Mouse (Mus musculus) gastrocnemius, postnatal 4 days (tissue): ENCODE measurements at regions not wholly inside any gene's neighbourhood (a gene's known extent, or its start where the extent isn't known, plus 50 kb on each side); places are given as distances from the start of the nearest gene placed in this dataset.

ENCODE experiments used
- DNase-seq, 2 experiments: peaks; one replicate each; pipeline ENCODE4 v3.0.0; 2021 to 2022; ENCODE audit warnings: low spot score in 2 of 2, mixed read lengths in 2 of 2

DNA sequence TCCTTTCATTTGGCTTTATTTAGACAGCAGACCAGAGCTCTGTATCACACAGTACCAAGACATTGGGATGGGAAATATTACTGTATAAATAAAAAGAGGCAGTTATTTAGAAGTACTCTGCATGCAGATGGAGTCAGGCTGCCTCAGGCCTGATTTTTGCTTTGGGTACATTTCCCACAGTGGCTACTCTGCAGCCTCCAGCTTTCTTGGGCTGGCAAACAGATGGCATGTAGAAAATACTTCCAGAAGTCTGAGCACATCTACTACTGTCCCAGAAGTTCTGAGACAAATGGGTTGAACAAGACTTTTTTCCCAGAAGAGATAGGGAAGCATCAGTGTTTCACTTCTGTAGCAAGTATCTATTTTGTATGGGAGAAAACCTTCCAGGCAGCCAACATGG lies 229.8 kb upstream of the Far2 start:
- DNase-seq: no peak

DNA sequence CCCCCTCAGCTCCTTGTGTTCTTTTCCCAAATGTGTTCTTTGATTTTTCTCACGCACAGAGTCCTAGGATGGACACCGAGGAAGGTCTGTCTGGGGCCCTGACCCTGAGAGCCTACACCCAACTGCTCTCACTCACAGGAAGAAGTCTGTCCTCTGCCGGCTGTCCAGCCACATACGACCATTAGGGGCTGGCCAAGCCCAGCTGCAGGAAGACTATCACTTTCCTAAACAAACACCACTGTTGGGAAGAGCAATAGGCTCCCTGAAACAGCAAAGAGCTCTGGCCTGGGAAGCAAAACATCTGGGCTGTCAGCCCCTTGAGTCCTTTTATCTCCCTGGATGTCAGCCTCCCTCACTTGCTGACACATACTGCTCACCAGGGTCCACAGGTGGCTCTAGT lies 224.8 kb upstream of the Far2 start:
- DNase-seq: peak in 1 of 2 experiments; percentile 11

DNA sequence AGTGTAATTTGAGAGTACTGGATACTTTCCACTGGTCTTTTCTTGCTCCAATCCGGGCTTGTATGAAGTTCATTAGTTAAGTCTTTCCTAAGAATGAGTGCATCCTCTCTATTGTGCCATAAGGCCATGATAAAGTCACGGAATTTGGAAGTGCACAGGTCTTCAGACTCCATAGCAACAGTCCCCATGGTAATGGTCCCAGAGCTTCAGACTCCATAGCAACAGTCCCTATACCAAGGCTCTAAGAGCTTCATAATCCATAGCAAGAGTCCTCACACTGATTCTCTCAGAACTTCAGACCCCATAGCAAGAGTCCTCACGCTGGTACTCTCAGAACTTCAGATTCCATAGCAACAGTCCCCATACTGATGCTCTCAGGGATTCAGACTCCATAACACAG lies 214.5 kb upstream of the Far2 start:
- DNase-seq: no peak

DNA sequence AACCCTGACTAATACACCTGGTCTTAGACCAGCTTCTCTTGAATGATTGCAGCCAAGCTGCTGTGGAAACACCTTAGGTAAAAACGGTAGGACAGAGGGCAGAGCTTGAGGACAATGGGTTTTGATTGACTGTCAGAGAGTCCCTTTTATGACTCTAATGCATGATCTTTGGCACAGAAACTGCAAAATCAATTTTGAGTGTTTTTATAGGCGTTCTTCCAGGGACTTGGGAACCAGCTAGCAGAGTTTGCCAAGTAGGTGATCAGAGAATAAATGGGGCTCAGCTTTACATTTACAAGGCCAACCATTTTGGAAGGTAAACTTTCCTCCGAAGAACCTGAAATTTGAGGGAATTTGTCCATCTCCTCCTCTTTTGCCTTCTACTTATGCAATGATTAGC lies 213.6 kb upstream of the Far2 start:
- DNase-seq: no peak

DNA sequence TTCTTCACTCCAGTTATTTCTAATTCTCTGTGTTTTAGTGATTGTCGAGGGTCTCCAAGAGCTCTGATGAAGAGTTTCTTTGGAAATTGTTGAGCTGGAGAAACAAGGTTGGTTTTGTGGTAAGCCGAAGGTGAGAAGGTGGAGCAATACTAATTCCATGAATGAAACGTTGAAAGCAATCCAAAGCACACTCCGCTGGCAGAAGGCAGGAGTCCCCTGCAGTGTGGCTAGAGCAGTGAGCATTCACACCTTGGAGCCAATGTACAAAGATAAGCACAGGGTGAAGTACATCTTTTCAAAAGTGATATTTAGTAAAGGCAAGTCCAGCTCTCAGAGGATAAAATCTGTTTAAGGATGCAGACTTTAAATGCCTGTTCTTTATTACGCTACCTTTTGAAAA lies 208.2 kb upstream of the Far2 start:
- no peak for DNase-seq

DNA sequence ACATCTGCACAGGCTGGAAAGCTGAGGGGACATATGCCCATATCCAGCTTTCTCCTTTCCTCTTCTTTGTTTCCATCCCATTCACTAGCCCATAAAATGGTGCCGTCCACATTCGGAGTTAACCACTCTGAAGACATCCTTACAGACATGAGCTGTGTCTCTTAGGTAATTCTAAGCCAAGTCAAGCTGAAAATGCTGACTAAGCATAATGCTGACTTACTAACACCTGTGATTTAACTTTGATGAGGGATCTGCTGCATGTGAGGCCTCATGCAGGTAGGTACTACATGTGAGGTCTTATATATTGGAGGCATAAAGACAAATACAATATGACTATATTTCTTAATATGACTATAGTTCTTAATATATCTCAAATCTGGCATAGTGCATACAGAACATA lies 197.1 kb upstream of the Far2 start:
- no peak for DNase-seq

DNA sequence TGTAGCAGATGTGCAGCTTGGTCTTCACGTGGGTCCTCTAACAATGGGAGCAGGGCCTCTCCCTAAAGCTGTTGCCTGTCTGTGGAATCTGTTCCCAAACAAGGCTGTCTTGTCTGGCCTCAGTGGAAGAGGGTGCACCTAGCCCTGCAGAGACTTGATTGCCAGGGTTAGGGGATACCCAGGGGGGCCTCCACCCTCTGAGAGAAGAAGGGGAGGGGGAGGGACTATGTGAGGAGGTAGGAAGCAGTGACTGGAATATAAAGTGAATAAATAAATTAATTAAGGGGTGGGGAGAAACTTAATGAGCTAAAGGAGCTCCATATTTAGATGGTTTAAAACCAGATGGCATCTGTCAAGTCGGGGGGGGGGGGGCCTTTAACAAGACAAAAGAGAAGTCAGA lies 185.9 kb upstream of the Far2 start:
- no peak for DNase-seq

DNA sequence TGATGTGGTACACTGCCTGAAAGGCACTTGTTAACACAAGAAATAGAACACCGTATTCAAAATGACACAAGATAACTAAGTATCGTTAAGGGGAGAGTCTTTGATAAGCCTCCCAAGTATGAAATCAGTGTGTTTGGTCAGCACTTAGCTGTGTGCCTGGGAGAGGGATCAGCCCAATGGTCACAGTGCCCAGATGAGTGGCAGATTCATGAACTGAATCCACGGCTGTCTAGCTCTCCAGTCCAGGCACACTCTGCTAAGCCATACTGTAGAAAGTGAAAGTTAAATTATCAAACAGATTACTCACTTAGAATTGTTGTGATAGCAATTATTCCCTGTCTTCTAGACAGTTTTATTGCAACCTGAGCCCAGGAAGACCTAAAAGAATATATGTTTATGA lies 176.0 kb upstream of the Far2 start:
- no peak for DNase-seq

DNA sequence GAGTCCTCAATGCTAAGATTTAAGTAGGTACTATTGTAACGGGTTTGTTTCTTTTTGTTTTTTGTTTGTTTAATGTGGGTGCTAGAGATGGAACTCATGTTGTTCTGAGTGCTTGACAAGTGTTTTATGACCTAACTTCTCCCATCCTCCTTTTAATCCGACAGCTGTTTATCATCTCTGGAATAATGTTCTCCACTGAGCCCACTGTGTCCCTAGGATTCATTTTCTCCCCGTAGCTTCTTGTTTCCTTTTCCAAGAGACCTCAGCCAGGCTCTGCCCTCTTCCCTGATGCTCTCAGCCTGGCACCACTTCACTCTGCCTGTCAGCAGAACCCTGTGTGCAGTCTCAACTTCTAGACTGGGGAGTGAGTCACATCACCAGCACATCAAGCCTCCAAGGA lies 173.9 kb upstream of the Far2 start:
- no peak for DNase-seq

DNA sequence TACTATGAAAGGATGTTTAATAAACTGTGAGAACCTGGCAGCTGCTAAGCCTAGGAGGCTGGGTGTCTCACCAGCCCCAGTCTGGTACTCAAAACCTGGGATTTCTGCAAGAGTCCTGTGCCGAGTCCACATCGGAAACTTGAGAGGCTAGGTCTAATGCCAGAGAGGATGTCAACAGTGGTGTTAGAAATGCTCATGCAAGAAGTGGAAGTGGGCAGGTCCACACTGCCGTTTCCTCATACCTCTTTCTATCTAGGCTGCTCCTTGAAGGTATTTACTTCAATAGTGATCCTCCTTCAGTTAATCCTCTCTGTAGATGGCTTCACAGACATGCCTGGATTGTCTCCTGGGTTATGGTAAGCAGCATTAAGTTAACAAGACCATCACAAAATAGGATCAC lies 168.6 kb upstream of the Far2 start:
- no peak for DNase-seq

DNA sequence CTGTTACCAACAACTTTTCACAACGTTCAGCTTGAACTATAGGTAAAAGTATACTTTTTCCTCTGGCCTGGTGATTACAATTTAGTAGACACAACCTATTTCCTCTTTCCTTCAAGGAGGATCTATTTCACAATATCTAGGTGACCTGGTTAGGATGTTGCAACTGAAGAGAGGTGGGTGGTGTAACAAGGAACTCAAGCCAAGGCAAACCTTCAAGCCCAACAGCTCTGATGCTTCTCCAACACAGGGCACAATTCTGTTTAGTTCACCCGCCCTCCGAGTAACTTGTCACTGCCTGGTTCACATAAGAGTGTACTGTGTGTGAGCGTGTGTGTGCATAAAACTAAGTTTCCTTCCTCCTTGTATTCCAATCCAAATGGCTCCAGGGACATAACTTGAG lies 161.2 kb upstream of the Far2 start:
- no peak for DNase-seq

DNA sequence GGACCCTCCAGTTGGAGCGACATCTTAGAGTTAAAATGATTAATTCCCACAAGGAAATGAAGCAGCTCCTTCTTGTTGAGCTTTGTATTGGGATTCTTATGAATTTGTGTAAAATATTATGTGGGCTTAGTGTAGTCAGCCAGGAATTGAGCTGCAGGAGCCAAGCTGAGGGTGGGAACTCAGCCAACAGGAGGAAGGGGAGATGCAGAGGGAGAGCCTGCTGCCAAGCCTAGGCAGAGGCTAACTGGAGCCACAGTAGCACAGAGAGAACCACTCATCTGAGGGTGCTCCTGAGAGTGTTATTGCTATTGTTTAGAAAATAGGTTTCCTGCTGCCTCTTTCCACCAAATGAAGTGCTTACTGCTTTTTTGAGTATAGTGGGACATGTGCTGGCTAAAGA lies 127.4 kb upstream of the Far2 start:
- peak in 1 of 2 experiments; percentile 18 for DNase-seq

DNA sequence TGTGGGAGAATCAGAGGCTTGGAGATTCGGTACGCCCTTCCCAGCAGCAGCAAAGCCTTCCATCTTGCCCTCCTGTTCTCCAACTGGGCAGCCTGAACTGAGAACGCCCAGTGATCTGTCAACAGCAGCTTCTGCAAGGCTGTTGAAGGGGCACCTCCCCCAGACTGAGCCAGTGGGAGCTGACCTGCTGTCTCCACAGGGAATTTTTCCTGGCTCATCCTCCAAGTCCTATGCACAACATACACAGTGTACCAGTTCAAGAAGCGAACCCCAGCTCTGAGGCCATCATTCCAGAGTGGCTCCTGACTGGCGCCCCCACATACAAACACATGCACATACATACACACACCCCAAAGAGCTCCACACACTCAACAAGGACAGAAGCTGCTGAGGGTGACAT lies 126.0 kb upstream of the Far2 start:
- no peak for DNase-seq

DNA sequence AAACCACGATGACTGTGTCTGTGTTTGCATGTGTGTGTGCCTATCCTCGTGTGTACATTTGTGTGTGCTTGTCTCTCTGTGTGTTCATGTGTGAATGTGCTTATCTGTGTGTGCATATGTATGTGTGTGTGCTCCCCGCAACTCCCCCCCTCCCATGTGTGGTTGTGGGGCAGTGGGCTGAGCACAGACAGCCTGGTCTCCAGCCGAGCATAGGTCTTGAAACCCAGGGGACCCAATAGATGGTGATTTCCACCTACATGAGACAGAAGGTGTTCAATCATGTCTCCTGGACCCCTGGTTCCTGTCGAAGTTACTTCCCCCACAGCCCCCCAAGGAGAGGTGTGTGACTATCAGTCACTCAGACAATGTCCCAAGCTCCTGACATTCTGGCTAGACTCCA lies 124.6 kb upstream of the Far2 start:
- no peak for DNase-seq

DNA sequence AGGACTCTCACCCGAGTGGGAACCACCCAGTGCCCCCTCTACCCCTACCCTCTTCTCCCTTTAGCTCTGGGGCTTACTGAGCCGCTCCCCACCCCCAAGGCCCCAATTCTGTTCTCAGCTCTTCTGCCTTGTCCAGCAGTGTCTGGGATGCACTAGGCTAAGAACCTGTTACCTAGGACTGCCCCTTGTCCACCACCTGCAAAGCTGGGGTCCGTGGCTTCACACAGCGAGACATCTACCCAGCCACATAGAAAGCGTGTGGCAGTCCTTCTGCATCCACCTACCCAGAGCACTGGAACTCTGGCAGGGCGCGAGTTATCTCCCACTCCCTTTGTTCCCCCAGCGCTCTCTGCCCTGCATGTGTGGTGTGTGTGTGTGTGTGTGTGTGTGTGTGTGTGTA lies 123.8 kb upstream of the Far2 start:
- no peak for DNase-seq

DNA sequence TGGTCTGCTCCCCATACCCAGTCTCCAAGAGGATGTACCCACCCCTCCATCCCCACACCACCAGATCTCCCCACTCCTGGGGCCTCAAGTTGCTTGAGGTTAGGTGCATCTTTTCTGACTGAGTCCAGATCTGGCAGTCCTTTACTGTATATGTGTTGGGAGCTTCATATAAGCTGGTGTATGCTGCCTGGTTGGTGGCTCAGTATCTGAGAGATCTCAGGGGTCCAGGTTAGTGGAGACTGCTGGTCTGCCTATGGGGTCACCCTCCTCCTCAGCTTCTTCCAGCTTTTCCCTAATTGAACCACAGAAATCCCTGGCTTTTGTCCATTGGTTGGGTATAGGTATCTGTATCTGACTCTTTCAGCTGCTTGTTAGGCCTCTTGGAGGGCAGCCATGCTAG lies 118.1 kb upstream of the Far2 start:
- DNase-seq: no peak

DNA sequence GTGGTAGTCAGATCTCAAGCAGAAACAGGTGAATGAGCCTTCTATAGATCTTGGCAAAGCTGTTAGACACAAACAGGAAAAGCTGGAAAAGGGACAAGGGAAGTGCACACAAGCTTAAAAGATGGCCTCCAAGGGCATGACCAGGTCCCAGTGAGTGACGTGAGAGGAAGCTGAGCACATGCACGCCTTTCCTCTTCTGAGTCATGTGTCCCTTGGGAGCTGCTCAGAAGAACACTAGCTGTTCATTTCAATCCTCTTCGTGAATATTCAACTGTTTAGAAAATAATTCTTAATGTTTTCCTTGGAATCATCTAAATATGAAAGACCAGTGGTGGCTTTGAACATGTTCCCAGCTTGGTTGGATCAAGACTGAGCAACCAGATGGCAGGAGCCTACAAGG lies 103.0 kb upstream of the Far2 start:
- no peak for DNase-seq

DNA sequence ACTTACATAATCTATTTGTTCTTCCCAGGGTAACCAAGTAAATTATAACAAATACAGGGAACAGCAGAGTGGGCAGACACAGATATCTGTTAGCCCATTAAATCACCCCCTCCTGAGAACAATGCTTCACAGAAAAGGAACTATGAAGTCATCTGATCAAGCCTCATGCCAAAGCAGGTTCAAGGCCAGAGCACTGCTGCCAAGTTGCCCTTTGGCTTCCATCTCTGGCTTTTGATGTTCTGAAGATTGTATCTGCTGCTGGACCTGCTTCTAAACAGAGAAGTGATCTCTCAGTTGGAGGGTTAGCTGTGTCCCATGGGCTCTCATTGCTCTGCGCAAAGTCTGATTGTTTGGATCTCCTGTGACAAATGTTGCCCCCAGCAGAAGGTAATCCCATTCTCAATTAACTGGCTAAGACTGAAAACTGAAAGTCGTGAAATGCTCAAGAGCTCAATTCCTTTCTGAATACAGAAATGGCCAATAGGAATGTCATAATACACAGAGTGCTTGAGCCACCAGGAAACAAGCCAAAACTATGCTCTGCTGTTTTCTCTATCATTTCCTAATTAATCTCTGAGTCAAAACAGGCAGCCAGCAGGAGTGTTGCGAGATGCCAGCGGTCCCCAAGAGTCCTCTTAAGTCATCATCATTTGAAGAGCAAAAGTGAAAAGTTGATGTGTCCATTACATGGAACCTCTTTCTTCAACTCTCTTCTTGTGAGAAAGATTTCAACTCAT lies 102.0 kb upstream of the Far2 start:
- DNase-seq: no peak

DNA sequence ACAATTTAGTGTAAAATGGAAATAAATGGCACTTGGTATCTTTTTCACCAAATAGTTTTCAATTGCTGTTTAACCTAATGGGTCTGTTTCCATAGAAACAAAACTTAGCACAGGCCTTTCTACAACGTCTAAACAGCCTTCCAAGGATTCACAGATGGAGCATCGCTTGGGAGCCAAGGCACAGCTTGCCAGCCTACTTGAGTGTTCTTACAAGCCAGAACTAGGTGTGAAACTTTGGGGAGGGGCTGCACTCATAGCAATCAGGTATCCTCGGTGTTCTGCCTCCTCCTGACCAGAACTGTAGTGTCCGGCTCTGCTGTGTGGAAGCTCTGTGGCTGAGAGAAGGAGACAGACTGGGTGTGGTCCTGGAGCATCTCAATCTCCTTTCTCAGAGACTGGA lies 99.1 kb upstream of the Far2 start:
- DNase-seq: no peak

DNA sequence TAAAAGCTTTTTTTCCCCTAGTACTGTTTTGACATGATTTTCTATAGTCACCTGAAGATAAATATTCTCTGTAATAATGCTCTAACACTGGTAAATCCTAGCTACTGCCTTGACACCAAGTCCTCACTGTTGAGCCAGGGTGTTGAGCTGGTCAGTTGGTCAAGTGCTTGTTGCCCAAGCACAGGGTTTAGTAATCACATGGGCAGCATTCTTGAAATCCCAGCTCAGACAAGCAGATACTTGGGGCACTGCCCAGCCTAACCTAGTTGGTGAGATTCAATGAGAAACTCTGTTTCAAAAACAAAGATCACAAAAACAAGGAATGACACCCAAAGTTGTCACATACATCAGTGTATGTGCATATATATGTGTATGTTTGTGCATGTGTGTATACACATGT lies 95.4 kb upstream of the Far2 start:
- DNase-seq: no peak

DNA sequence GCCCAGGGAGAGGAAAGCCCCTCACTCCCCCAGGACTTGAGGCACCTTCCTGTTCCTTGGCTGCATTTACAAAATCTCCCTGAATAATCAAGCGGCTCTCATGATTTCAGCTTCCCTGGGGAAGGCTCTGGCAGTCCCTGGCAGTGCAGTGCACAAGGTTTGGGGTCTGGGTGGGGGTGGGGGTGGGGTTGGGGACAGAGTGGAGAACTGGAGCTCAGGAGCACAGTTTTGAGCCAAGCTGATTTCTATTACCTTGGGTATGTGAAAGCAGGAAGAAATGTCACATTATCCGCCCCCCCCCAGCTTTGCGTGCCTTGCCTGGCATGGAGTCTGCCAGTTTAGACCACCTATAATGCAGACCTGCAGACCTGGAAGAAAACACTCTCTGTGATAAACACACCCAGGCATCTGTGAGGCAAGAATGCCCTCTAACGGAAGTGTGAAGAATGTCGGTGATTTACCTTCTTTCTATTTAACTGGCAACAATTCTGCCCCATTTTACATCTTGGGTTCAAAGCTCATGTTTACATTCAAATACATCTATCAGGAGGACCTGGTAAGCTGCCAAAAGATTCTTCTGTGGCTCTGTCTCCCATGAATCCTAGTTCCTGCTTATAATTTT lies 93.9 kb upstream of the Far2 start:
- no peak for DNase-seq

DNA sequence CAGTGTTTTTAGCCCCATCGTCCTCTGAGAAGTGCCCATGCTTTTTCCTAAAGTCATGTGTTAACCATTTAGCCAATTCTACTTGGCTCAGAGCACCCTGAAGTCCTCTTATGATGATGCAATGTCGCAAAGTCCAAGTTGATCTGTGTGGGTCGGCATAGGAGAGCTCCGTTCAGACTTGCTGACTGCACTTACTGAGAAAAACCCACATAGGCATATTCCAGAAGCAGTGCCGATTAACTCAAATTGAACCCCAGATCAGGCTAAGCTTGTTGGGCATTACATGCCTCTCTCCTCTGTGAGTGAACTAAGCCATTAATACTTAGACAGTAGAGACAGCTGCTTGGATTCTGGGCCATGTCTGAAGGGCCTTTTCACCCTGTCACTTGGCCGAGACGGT lies 93.3 kb upstream of the Far2 start:
- DNase-seq: no peak

DNA sequence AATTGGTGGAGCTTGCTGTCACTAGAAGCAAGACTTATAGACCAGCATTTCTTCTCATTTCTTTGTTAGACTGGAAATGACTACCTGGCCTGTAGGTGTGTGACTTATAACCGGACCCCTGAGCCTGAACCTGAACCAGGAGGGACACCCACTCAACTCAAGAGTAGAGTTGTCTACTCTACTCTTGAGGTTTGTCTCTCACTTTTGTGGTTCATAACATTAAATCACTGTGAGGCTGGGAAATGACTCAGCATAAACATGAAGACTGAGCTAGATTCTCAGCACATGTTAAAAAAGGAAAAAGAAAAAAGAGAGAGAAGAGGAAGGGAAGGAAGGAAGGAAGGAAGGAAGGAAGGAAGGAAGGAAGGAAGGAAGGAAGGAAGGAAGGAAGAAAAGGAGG lies 92.8 kb upstream of the Far2 start:
- DNase-seq: no peak
